Mouse (Mus musculus) brain, embryonic 14.5 days (tissue): Measurements from ENCODE around the gene Zan. TPM values are rescaled to one million over a fixed set of nuclear protein-coding genes. Genes with fewer than 3 reads are reported as not detected.

ENCODE experiments used
- DNase-seq: peaks from one replicate; pipeline ENCODE4 v3.0.0-alpha.2; 2011; ENCODE audit warnings: low read depth
- CTCF ChIP-seq: fragments of 200-500 bp; IDR thresholded peaks from 2 replicates; pipeline ENCODE4 v1.5.1; 2012; ENCODE audit warnings: inconsistent platforms, mild to moderate bottlenecking, moderate library complexity, borderline replicate concordance; ENCODE audit not compliant: insufficient read depth, insufficient read length; ENCODE audit errors: extremely low read depth
- POLR2A ChIP-seq: fragments of 200-500 bp; IDR thresholded peaks from 2 replicates; pipeline ENCODE4 v1.6.1; 2012; ENCODE audit warnings: mild to moderate bottlenecking, inconsistent platforms, borderline replicate concordance; ENCODE audit not compliant: poor library complexity, insufficient read depth, insufficient read length, severe bottlenecking; ENCODE audit errors: extremely low read depth
- polyA plus RNA-seq: library from polyadenylated mRNA; depleted of rRNA; stranded (reverse); fragments of >200 nt; gene quantifications from 2 replicates; pipeline ENCODE4 v1.2.3, GENCODE M21; 2012

Zan gene
- polyA plus RNA-seq, 1 experiment: 0.30 TPM

DNA sequence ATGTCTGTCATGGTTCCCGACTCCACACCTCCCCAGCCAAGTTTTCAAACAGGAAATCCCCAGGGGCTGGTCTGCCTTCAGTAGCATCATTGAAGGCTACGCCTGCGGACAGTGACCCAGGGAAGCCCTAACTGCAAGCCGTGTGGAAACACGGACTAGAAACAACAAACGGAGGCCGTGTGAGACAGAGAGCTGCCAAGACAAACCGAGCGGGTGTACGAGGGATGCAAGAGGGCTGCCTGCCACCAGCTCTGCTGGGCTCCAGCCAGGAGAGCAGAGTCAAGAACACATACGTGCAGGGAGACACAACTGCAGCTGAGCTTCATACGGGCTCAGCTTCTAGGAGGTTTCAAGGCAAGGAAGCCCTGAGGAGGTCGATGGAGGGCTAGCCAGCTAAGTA is 17.0 kb upstream of the Zan start:
- no peak for TF ChIP-seq POLR2A
- DNase-seq: no peak

DNA sequence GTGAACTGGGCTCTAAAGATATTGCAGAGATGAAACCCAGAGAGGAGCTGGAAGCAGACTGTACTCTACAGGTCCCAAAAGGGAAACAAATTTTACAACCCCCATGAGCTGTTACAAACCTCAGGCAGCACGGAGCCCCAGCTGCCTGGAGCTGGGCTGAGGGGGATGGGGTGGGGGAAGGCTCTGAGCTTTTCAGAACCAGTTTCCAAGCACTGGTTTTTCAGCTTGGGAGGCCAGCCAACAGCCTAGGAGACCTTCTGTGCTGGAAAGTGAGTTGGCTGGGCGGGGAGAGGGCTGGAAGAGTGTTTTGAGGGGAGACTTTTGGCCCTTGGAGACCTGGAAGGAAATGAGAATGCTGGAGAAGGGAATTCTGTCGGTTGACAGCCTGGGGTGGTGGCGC is 14.7 kb upstream of the Zan start:
- TF ChIP-seq POLR2A: no peak
- DNase-seq: no peak

DNA sequence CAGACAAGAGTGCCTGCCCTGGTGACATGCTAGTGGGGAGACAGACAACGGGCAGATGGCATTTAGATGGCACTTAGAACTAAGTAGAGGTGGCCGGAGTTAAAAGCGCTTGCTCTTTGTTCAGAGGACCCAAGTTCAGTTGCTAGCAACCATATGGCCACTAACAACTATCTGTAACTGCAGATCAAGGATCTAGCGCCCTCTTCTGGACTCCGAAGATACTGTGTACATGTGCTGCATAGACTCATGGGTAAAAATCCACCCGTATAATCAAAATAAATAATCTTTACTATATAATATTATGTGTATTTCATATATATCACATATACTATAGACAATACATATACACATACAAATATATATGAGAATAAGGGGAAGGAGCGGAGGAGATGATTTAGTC is 10.8 kb upstream of the Zan start:
- TF ChIP-seq CTCF (no peak), POLR2A (no peak)
- DNase-seq: no peak

- no peak for DNase-seq
- no peak for TF ChIP-seq POLR2A
- TF ChIP-seq CTCF: no peak
Observed at GRCm38 (mm10) chr5:137485851-137486155, 8.9 kb upstream of the Zan start.

DNA sequence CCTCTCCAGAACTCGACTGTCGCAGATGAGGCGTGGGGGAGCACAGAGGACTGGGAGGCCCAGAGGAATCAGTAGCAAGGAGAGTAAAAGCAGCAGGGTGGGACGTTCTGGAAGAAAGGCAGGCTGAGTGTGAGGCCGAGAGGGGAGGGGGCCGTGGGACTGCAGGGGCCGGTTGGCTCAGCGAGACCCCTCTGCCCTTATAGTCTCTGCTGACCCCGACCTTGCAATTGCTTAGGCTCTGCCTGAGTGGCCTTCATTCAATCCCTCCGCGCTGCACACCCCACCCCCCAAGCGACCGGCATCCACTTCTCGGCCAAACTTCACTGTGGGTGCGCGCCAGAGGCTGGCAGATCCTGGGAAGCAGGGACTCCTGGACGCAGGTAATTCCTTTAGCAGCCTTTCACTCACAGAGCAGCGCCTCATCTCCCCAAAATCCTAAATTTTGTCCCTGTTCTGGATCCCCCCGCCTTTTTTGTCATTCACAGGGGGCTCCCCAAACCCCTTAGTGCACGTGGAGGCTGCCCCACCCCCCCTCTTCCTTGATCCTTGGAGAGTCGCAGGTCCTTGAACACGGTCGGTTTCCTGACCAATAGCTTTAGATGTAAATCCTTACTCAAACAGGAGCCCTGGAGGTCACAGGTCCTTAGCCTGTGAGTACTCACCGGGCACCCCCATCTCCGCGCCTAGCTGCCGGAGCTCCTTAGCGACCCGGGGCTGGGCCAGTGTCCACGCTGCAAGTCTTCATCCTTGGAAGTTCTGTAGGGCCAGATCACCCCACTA is 8.4 kb upstream of the Zan start:
- no peak for DNase-seq
- TF ChIP-seq POLR2A (no peak), CTCF (no peak)

DNA sequence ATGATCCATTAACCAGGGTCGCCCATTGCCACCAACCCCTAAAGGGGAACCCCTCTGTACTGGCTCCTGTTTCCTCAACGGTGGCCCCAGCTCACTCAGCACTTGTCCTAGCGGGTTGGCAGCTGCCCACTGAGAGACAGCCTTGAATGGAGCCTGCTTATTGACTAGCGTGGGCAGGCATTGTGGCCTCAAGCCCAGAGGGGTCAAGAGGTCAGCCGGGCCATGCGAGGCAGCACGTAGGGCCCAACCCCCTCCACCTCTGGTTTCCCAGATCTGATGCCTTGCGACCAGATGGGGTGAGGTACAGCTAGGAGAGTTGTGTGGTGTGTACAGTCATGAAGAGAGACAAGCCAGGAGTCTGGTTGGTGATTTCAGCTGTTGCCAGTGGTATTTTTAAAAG is 5.0 kb upstream of the Zan start:
- DNase-seq: no peak
- no peak for TF ChIP-seq POLR2A
- no peak for TF ChIP-seq CTCF

- DNase-seq: peak; percentile 87
- TF ChIP-seq CTCF: peak; percentile 84; the same call in 1 of the 2 replicates
- TF ChIP-seq POLR2A: no peak
Observed at GRCm38 (mm10) chr5:137481138-137481537, 4.3 kb upstream of the Zan start.

DNA sequence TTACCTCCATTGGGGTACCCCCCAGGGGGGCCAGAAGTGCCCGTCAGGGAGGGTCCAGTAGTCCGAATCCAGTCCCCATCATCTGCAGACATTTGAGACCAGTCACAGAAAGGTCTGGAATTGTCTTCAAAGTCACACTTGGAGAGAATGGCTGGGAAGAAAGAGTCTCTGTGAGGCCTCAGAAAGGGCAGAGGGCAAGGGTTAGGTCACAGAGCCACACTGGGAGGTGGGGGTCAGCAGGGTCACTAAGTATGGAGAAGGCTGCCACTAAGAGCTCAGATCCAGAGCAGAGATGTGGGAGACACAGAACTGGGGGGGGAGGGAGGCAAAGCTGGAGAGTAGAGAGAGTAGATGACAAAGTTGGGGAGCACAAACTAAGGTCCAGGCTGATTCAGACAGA is 2.5 kb downstream of the Zan start:
- TF ChIP-seq POLR2A (no peak), CTCF (no peak)
- DNase-seq: no peak

DNA sequence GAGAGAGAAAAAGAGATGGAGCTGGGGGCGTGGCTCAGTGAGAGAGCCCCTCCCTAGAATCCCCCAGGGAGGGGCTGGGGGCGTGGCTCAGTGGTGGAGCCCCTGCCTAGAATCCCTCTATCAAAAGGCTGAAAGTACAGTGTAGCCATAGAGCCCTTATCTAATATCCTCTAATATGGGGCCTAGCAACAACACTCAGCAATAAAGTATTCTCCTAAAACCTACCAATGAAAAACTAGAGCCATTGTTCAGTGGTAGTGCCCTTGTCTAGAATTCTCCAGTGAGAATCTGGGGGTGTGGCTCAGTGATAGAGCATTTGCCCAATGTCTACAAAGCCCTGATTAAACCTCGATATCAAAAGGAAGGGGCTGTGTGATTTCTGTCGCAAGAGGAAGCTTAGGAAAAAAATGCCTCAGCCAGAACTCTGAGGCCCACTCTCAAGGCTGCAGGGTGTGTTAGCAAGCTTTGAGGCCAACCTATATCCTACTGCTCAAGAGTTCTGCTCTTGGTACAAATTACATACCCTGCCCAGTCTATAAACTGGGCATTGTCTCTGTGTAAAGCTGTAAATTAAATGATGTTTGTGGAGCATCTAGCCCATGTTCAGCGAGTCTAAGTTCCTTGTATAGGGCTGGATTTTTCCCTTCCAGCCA is 4.5 kb downstream of the Zan start:
- DNase-seq: no peak
- no peak for TF ChIP-seq CTCF
- no peak for TF ChIP-seq POLR2A

GRCm38 (mm10) chr5:137466946-137467345 is 9.9 kb downstream of the Zan start:
- TF ChIP-seq POLR2A (no peak), CTCF (no peak)
- DNase-seq: no peak

DNA sequence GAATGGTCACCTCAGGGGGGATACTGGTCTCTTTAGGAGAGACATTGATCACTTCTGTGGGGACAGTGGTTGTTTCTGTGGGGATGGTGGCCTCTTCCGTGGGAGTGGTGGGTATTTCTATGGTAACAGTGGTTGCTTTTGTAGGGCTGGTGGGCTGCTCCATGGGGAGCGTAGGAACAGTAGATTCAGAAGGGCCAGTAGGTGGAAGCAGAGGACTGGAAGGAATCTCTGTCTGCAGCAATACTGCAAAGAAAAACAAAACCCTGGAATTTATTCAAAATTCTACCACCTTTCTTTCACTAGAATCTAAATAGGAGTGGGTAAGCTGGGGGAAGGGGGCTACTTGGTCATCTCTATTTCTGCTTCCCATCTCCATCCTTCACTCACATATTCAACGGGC is 11.8 kb downstream of the Zan start:
- DNase-seq: peak; percentile 36
- TF ChIP-seq POLR2A (no peak), CTCF (peak; percentile 22; the same call in 1 of the 2 replicates)

- no peak for DNase-seq
- TF ChIP-seq POLR2A: no peak
- no peak for TF ChIP-seq CTCF
Observed at GRCm38 (mm10) chr5:137455866-137456591, 20.8 kb downstream of the Zan start.
